In the genomic region with DNA sequence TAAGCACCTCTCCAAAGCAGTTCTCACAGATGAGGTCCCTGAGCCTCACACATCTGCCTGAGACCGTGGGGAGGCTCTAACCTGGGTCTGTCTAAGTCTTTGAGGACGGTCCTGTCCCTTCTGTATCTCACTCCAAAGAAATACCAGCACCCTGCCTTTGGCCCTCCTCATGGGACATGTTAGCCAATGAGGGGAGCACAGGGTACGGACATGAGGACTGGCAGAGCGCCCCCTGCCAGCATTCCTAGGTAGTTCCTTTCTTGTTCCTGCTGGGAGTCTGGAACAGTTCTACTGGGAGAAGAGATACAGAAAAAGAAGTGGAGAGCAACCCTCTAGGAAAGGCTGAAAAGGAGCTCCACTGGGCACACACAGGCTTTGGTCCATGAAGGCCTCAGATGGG, we compare ENCODE assay signal across 12 mouse cellular contexts.
DNase-seq lines count a peak whose midpoint lies in the region; ATAC-seq and TF ChIP-seq lines count a peak whose summit lies in the region.
"Had no signal": no experiment of that assay in that cellular context is flagged by ENCODE, and none has a peak within 500 bp of the region (broad histone marks: within the 10 kb centered on the region; RNA-seq: fewer than 3 reads in every experiment).

No protein-coding gene starts in this region.

- H3K4me1 ChIP-seq in thymus, adult 2 months (replicated peaks; ENCODE audit: control insufficient read depth, insufficient read depth, low read length) = no peaks in the 10 kb centered on the region
- H3K4me1 ChIP-seq in stomach, postnatal 0 days (replicated peaks; ENCODE audit: control insufficient read depth, insufficient read depth) = peaks cover 2% of the 10 kb centered on the region; the same call in 1 of the 2 replicates

- no peak overlapping the region for H3K9ac ChIP-seq in stomach, postnatal 0 days (ENCODE audit: low read length)
- H3K9ac ChIP-seq: lung, embryonic 15.5 days had no signal

- intact Hi-C loops in gastrocnemius, adult 2 months (cut with DNase I) = no loop called here
- intact Hi-C loops in left cerebral cortex, postnatal 25 days (cut with DNase I) = no loop called here

- ATAC-seq in stomach, postnatal 0 days (ENCODE audit: low FRiP score, low TSS enrichment) = no peak
- ATAC-seq: midbrain, embryonic 16.5 days had no signal

- no peaks in the 10 kb centered on the region for H3K27me3 ChIP-seq in thymus, adult 2 months (ENCODE audit: control insufficient read depth, insufficient read depth, low read length)
- H3K27me3 ChIP-seq in stomach, postnatal 0 days (ENCODE audit: control insufficient read depth, insufficient read depth, low read length) = no peaks in the 10 kb centered on the region
- H3K27me3 ChIP-seq: lung, embryonic 15.5 days had no signal

- DNase-seq in gastrocnemius, adult 2 months = no peak
- DNase-seq in gastrocnemius, adult 8-10 months (ENCODE audit: low spot score in 2 of 2) = no peak
- DNase-seq in layer of hippocampus, adult 2 months (ENCODE audit: low spot score in 2 of 2) = no peak
- no peak for DNase-seq in layer of hippocampus, postnatal 14 days (ENCODE audit: low spot score in 2 of 2)
- no peak for DNase-seq in thymus, adult 2 months
- DNase-seq in thymus, postnatal 4 days = no peak
- no peak for DNase-seq in stomach, postnatal 0 days (ENCODE audit: low spot score)
- no peak for DNase-seq in left cerebral cortex, postnatal 25 days (ENCODE audit: low spot score in 2 of 2)
- DNase-seq: kidney, adult 9 months; spleen, adult 18-20 months had no signal

- no peak for TF ChIP-seq POLR2A in thymus, adult 2 months (IDR thresholded peaks at IDR 0.05; ENCODE audit: control insufficient read depth, extremely low read depth, insufficient read depth, low read length, poor library complexity)

- H3K4me3 ChIP-seq in gastrocnemius, adult 2 months = no peak overlapping the region
- no peak overlapping the region for H3K4me3 ChIP-seq in layer of hippocampus, adult 2 months
- H3K4me3 ChIP-seq in thymus, adult 2 months (ENCODE audit: control insufficient read depth, insufficient read depth, low read length) = no peak overlapping the region
- H3K4me3 ChIP-seq in stomach, postnatal 0 days (ENCODE audit: low read depth, low read length) = no peak overlapping the region
- H3K4me3 ChIP-seq: lung, embryonic 15.5 days had no signal

- no peak overlapping the region for H3K27ac ChIP-seq in gastrocnemius, adult 2 months
- H3K27ac ChIP-seq in layer of hippocampus, adult 2 months = peak overlapping the region; percentile 96; the same call in 1 of the 2 replicates
- H3K27ac ChIP-seq in thymus, adult 2 months (ENCODE audit: control insufficient read depth, insufficient read depth, low read length) = no peak overlapping the region
- no peak overlapping the region for H3K27ac ChIP-seq in stomach, postnatal 0 days (replicated peaks)
- H3K27ac ChIP-seq: lung, embryonic 15.5 days had no signal

- no peak overlapping the region for H3K4me2 ChIP-seq in stomach, postnatal 0 days (replicated peaks; ENCODE audit: low read depth)
- H3K4me2 ChIP-seq: lung, embryonic 15.5 days had no signal

- WGBS in thymus, adult 2 months = 89% methylated on average over 4 of the region's 4 CpGs
- 62% methylated on average over 4 of the region's 4 CpGs for WGBS in stomach, postnatal 0 days

- TF ChIP-seq CTCF in gastrocnemius, adult 2 months (IDR thresholded peaks at IDR 0.05) = peak; percentile 54
- peak; percentile 73 for TF ChIP-seq CTCF in layer of hippocampus, adult 2 months (conservative IDR thresholded peaks at IDR 0.05)
- TF ChIP-seq CTCF in thymus, adult 2 months (IDR thresholded peaks at IDR 0.05; ENCODE audit: borderline replicate concordance, control insufficient read depth, extremely low read depth, insufficient read depth, low read length, poor library complexity) = peak; percentile 52; the same call in 1 of the 2 replicates
- TF ChIP-seq CTCF in stomach, postnatal 0 days (IDR thresholded peaks at IDR 0.05; ENCODE audit: low read depth) = peak; percentile 59

- no peak for TF ChIP-seq EP300 in stomach, postnatal 0 days (optimal IDR thresholded peaks at IDR 0.05)

- no peaks in the 10 kb centered on the region for H3K36me3 ChIP-seq in thymus, adult 2 months (ENCODE audit: control insufficient read depth, insufficient read depth, low read length)
- no peaks in the 10 kb centered on the region for H3K36me3 ChIP-seq in stomach, postnatal 0 days (ENCODE audit: control insufficient read depth, insufficient read depth, low read length)
- H3K36me3 ChIP-seq: lung, embryonic 15.5 days had no signal

- no peaks in the 10 kb centered on the region for H3K9me3 ChIP-seq in stomach, postnatal 0 days (ENCODE audit: control insufficient read depth, low read length)
- H3K9me3 ChIP-seq: lung, embryonic 15.5 days had no signal
